Mouse (Mus musculus) spleen, adult 2 months (tissue): ENCODE data around the gene Uba3. TPM values are rescaled to one million over a fixed set of nuclear protein-coding genes. Genes with fewer than 3 reads are reported as not detected.

Experiments used
- DNase-seq, 2 experiments: peaks; one replicate each; pipeline versions ENCODE4 v3.0.0 to v3.0.0-alpha.2; 2012 to 2021; ENCODE audit warnings: low spot score in 2 of 2, low read depth in 1 of 2
- H3K27ac ChIP-seq: fragments of 200-500 bp; 2 replicates; pipeline ENCODE4 v1.5.1; 2012; ENCODE audit warnings: low read length, inconsistent platforms; ENCODE audit not compliant: insufficient read depth
- H3K27me3 ChIP-seq: fragments of 200-500 bp; 2 replicates; pipeline ENCODE4 v1.6.1; 2012; ENCODE audit warnings: mild to moderate bottlenecking, moderate library complexity, low read length, inconsistent platforms; ENCODE audit not compliant: control insufficient read depth, insufficient read depth
- H3K36me3 ChIP-seq: fragments of 200-500 bp; 2 replicates; pipeline ENCODE4 v1.6.1; 2012; ENCODE audit warnings: mild to moderate bottlenecking, low read length, inconsistent platforms; ENCODE audit not compliant: control insufficient read depth, insufficient read depth
- H3K4me1 ChIP-seq: fragments of 200-500 bp; 2 replicates; pipeline ENCODE4 v1.6.1; 2011; ENCODE audit warnings: inconsistent platforms; ENCODE audit not compliant: control insufficient read depth, insufficient read depth, insufficient read length
- H3K4me3 ChIP-seq: fragments of 200-500 bp; 2 replicates; pipeline ENCODE4 v1.5.1; 2011; ENCODE audit warnings: mild to moderate bottlenecking, inconsistent platforms; ENCODE audit not compliant: insufficient read depth, insufficient read length; ENCODE audit errors: extremely low read depth
- CTCF ChIP-seq: fragments of 200-500 bp; IDR thresholded peaks from 2 replicates; pipeline ENCODE4 v1.5.1; 2011; ENCODE audit warnings: mild to moderate bottlenecking, inconsistent platforms; ENCODE audit not compliant: insufficient read depth, insufficient read length, insufficient replicate concordance; ENCODE audit errors: extremely low read depth
- POLR2A ChIP-seq: fragments of 200-500 bp; IDR thresholded peaks from 2 replicates; pipeline ENCODE4 v1.6.1; 2011; ENCODE audit warnings: low read depth, low read length, inconsistent platforms
- WGBS: fragments of 180-500 bp; shearing (Covaris S2); methylation state at CpG from one replicate; pipeline ENCODE4 v1.1.7; 2018; 5-methylcytosine and 5-hydroxymethylcytosine counted together
- polyA plus RNA-seq: library from polyadenylated mRNA; depleted of rRNA; stranded (reverse); fragments of >200 nt; gene quantifications from 2 replicates; pipeline ENCODE4 v1.2.3, GENCODE M21; 2012; rRNA removed

Gene Uba3
- polyA plus RNA-seq: 4.0 and 4.1 TPM in 2 replicates

DNA sequence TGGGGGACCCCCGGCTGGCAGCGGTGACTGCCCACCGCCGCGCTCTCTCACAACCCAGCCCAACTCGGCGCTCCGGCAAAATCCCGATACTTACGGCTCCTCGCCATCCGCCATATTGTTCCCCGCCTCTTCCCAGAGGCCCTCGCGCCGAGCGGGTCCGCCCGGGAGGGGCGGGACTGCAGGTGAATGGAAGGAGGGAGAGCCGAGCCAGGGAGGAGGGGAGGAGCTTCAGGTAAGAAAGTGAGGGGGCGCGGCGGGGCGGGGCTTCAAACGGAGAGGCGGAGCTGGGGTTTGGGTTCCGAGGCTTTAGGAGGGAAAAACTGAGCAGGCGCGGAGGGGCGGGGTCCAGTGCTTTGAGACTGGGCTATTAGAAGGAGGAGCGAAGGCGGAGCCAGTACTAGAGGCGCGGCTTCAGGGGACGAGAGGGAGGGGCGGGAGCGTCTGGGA, at the start of gene Uba3:
TSS of gene Uba3 (minus strand) at position 209 of the 447 bp plus-strand sequence.
- peaks cover 7% of the 10 kb centered on the region; the same call in 1 of the 2 replicates for H3K4me1 ChIP-seq
- WGBS: under 1% methylated on average over 38 of the region's 38 CpGs
- H3K27ac ChIP-seq: peak within 1 kb of the TSS; percentile 49; the same call in 1 of the 2 replicates
- H3K36me3 ChIP-seq: peaks cover 3% of the 10 kb centered on the region
- TF ChIP-seq POLR2A (peak; percentile 66), CTCF (no peak)
- no peaks in the 10 kb centered on the region for H3K27me3 ChIP-seq
- H3K4me3 ChIP-seq: peak within 1 kb of the TSS; percentile 74
- peak; percentile 97 to 100 for DNase-seq

DNA sequence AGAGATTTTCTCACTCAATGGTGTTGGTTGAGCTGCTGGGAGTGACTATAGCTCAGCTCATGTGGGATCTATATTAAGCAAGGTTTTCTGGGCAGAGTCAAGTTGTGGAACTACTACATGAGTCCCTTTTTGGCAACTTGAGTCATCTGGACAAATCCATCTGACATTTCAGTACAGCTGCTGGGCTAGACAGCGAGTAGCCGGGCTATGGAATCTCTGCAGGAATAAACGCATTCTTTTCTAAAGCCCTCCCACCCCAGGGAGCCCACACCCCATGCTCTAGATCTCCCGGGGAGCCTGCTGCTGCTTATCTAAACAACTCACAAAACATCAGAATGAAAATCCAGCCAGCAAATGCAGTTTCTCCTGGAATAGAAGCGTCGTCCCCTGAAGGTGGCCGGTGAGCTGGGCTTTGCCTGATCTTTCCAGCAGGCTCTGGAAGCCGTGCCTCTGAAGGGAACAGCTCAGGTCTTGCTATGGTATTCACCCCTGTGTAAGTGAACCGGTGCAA, 47.3 kb upstream of the Uba3 start, which contains the start of gene Lmod3:
TSS of gene Lmod3 (minus strand) at position 49 of the 511 bp plus-strand sequence.
- Histone ChIP-seq H3K4me3 (no peak within 1 kb of the TSS), H3K27me3 (no peaks in the 10 kb centered on the region), H3K27ac (no peak within 1 kb of the TSS), H3K36me3 (no peaks in the 10 kb centered on the region), H3K4me1 (no peaks in the 10 kb centered on the region)
- 85% methylated on average over 9 of the region's 9 CpGs for WGBS
- TF ChIP-seq CTCF: no peak
- TF ChIP-seq POLR2A: no peak
- DNase-seq: no peak

DNA sequence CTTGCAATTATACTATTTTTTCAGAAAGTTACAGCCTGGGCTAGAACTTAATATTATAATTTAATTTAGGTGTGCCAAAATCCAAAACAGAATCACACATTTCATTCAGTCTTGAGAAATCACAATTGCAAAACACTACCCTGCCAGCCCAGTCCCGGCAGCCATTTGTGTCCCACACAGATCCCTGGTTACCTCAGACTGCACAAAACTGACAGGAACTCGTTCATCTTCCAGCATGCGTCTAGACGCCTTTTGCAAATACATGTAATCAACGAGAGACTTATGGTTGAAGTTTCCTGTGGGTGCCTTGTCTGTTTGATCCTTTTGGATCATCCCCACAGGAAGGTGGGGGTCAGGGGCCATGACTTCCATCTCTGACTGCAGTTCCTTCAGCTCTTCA, 46.6 kb upstream of the Uba3 start:
- Histone ChIP-seq H3K27ac (no peak overlapping the region), H3K4me3 (no peak overlapping the region), H3K4me1 (no peaks in the 10 kb centered on the region), H3K27me3 (no peaks in the 10 kb centered on the region; the same call in 1 of the 2 replicates), H3K36me3 (no peaks in the 10 kb centered on the region)
- 68% methylated on average over 5 of the region's 5 CpGs for WGBS
- DNase-seq: no peak
- TF ChIP-seq CTCF (no peak), POLR2A (no peak)

DNA sequence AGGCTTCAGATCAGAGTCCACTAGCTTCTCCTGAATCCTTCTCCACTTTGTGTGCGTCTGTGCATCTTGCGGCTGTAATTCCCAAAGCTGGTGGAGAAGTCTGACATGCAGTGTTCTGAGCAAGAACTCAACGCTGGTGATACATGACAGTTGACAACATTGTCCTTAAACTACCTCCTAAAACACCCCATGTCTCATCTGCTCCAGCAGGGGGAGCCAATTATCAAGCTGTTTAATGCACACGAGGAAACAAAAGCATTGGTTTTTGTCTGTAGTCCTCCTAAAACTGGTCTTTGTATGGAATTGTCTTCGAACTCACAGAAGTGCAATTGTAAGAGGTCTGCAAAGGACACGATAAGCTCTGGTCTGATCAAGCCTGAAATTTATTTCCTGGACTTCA, 45.5 kb upstream of the Uba3 start:
- H3K4me1 ChIP-seq: no peaks in the 10 kb centered on the region
- no peaks in the 10 kb centered on the region for H3K36me3 ChIP-seq
- H3K27me3 ChIP-seq: no peaks in the 10 kb centered on the region; the same call in 1 of the 2 replicates
- H3K27ac ChIP-seq: no peak overlapping the region
- TF ChIP-seq CTCF (peak; percentile 39; the same call in 1 of the 2 replicates), POLR2A (no peak)
- H3K4me3 ChIP-seq: no peak overlapping the region
- DNase-seq: peak; percentile 38 to 44
- WGBS: 36% methylated on average over 6 of the region's 6 CpGs

DNA sequence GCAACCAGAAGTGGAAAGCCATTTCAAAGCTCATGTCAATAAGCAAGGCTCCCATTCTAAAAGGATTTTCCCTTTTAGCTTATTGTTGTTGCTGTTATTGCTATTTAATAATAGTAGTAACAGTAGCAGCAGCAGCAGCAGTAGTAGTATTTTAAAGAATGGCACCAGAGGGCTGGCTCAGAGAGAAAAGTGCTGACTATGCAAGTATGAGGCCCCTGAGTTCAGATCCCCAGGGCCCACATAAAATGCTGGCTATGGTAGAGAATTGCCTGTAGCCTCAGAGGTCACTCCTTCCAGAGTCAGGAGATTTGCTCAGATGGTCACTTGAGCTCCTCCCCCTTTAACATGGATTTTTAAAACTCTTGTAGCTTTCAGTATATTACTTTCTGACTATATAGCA, 39.8 kb upstream of the Uba3 start:
- no peak for DNase-seq
- no peak for TF ChIP-seq CTCF
- no peak for TF ChIP-seq POLR2A
- no peaks in the 10 kb centered on the region for H3K4me1 ChIP-seq
- H3K27me3 ChIP-seq: no peaks in the 10 kb centered on the region; the same call in 1 of the 2 replicates
- H3K27ac ChIP-seq: no peak overlapping the region
- no peaks in the 10 kb centered on the region for H3K36me3 ChIP-seq
- no peak overlapping the region for H3K4me3 ChIP-seq

DNA sequence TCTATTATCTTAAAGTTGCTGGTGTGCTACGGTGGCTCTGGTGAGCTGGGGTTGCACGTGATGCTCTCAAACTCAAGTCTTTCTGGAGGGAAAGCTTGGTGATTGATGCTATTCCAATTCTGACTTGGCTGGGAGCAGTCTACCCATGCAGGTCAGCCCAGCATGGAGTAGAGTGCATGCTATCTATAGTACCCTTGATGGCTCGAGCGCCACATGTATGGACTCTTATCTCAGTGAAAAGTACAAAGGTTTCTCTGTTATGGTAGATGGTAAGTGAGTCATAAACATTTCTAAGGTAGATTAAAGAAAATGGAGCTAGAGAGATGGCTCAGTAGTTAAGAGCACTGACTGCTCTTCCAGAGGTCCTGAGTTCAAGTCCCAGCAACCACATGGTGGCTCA, 37.1 kb upstream of the Uba3 start:
- 96% methylated on average over 4 of the region's 4 CpGs for WGBS
- Histone ChIP-seq H3K36me3 (no peaks in the 10 kb centered on the region), H3K27me3 (no peaks in the 10 kb centered on the region; the same call in 1 of the 2 replicates), H3K4me3 (no peak overlapping the region), H3K27ac (no peak overlapping the region), H3K4me1 (no peaks in the 10 kb centered on the region)
- TF ChIP-seq CTCF (no peak), POLR2A (no peak)
- no peak for DNase-seq

DNA sequence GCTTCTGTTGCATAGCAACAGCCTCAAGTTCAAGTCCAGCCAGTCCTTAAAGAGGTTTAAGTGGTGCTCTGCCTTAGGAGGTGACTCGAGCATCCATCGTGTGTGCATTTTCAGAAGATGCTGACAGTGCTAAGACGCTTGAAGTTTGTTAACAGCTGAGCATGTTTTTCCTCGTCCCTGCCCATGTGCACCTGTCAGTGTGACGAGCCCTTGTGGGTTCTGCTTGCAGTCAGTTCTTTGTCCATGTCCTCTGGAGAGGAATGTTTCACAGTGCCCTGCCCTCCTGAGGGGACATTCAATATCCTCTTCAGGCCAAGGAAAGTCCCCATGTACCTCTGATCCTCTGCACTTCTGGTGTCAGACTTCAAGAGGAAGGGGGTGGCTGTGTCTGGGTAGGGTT, 34.6 kb upstream of the Uba3 start:
- H3K27ac ChIP-seq: no peak overlapping the region
- 95% methylated on average over 5 of the region's 5 CpGs for WGBS
- no peak overlapping the region for H3K4me3 ChIP-seq
- TF ChIP-seq CTCF: no peak
- TF ChIP-seq POLR2A: no peak
- no peaks in the 10 kb centered on the region for H3K27me3 ChIP-seq
- no peak for DNase-seq
- H3K36me3 ChIP-seq: no peaks in the 10 kb centered on the region
- H3K4me1 ChIP-seq: no peaks in the 10 kb centered on the region
